In genomic region chr11:101301299-101302003, GRCm38 (mm10) we compare ENCODE assay signal across 8 mouse cellular contexts. TPM values are rescaled to one million over a fixed set of nuclear protein-coding genes. Genes with fewer than 3 reads are reported as not detected.
DNase-seq lines count a peak whose midpoint lies in the region; ATAC-seq lines count a peak whose summit lies in the region.

No protein-coding gene starts in this region.

- 14% methylated on average over 26 of the region's 26 CpGs for WGBS in neural tube, embryonic 11.5 days
- 7% methylated on average over 26 of the region's 26 CpGs for WGBS in liver, embryonic 12.5 days (ENCODE audit: insufficient replicate concordance)
- WGBS in stomach, embryonic 16.5 days, result 12% methylated on average over 26 of the region's 26 CpGs

- H3K36me3 ChIP-seq in neural tube, embryonic 11.5 days (ENCODE audit: control insufficient read depth, insufficient read depth, low read length), result no peaks in the 10 kb centered on the region
- peaks cover 38% of the 10 kb centered on the region for H3K36me3 ChIP-seq in liver, embryonic 12.5 days
- H3K36me3 ChIP-seq in stomach, embryonic 16.5 days (ENCODE audit: control insufficient read depth, insufficient read depth, low read length), result no peaks in the 10 kb centered on the region

- H3K9me3 ChIP-seq in neural tube, embryonic 11.5 days (ENCODE audit: control insufficient read depth, low read length), result no peaks in the 10 kb centered on the region
- no peaks in the 10 kb centered on the region for H3K9me3 ChIP-seq in liver, embryonic 12.5 days (replicated peaks)
- H3K9me3 ChIP-seq in stomach, embryonic 16.5 days (replicated peaks; ENCODE audit: control insufficient read depth, low read length), result no peaks in the 10 kb centered on the region

- H3K4me1 ChIP-seq in neural tube, embryonic 11.5 days (ENCODE audit: control insufficient read depth, insufficient read depth, low read length), result peaks cover 10% of the 10 kb centered on the region
- peaks cover 37% of the 10 kb centered on the region for H3K4me1 ChIP-seq in liver, embryonic 12.5 days
- peaks cover 9% of the 10 kb centered on the region; the same call in 1 of the 2 replicates for H3K4me1 ChIP-seq in stomach, embryonic 16.5 days (ENCODE audit: control insufficient read depth, insufficient read depth, low read length)

- intact Hi-C loops in left cerebral cortex, postnatal 36 days (cut with DNase I), result loop anchor here (2.0 to 5.0 kb wide), 2 partner anchors 49 to 89 kb away; partner anchors contain the start of gene Vps25

- ATAC-seq in neural tube, embryonic 11.5 days (ENCODE audit: insufficient read depth, low FRiP score, low TSS enrichment), result no peak
- ATAC-seq in erythroid progenitor cell, adult 5-6 weeks (replicated peaks; ENCODE audit: low FRiP score, poor library complexity, severe bottlenecking), result peak; percentile 48
- peak; percentile 50 for ATAC-seq in liver, embryonic 12.5 days
- 0 out of 2 replicates have a peak, but pooled peaks have one; percentile 15 for ATAC-seq in stomach, embryonic 16.5 days (ENCODE audit: insufficient read depth, low FRiP score)

- H3K27me3 ChIP-seq in neural tube, embryonic 11.5 days (ENCODE audit: control insufficient read depth, insufficient read depth, low read length), result no peaks in the 10 kb centered on the region
- H3K27me3 ChIP-seq in liver, embryonic 12.5 days (replicated peaks), result peaks cover 5% of the 10 kb centered on the region; the same call in 1 of the 2 replicates
- H3K27me3 ChIP-seq in stomach, embryonic 16.5 days (ENCODE audit: control insufficient read depth, insufficient read depth, low read length), result no peaks in the 10 kb centered on the region

- peak overlapping the region; percentile 88 for H3K4me2 ChIP-seq in neural tube, embryonic 11.5 days (ENCODE audit: low read depth)
- peak overlapping the region; percentile 92 for H3K4me2 ChIP-seq in liver, embryonic 12.5 days
- H3K4me2 ChIP-seq in stomach, embryonic 16.5 days (ENCODE audit: low read depth, low read length), result peak overlapping the region; percentile 98

- H3K27ac ChIP-seq in neural tube, embryonic 11.5 days (ENCODE audit: low read depth, low read length), result 0 out of 2 replicates have a peak overlapping the region, but pooled peaks have one; percentile 4
- H3K27ac ChIP-seq in liver, embryonic 12.5 days, result peak overlapping the region; percentile 86
- peak overlapping the region; percentile 61 for H3K27ac ChIP-seq in stomach, embryonic 16.5 days (ENCODE audit: low read length)

- DNase-seq in neural tube, embryonic 11.5 days (ENCODE audit: low spot score), result no peak
- DNase-seq in neural tube, embryonic 10.5 days (ENCODE audit: extremely low spot score, low spot score), result no peak
- no peak for DNase-seq in cerebellum, postnatal 36 days
- no peak for DNase-seq in left cerebral cortex, postnatal 36 days (ENCODE audit: low spot score in 2 of 2)
- DNase-seq in kidney, adult 11 months, result no peak

- peak overlapping the region; percentile 91 for H3K4me3 ChIP-seq in neural tube, embryonic 11.5 days (ENCODE audit: low read depth, low read length)
- peak overlapping the region; percentile 96 for H3K4me3 ChIP-seq in liver, embryonic 12.5 days
- peak overlapping the region; percentile 93 for H3K4me3 ChIP-seq in stomach, embryonic 16.5 days (replicated peaks; ENCODE audit: low read length)

- peak overlapping the region; percentile 74 for H3K9ac ChIP-seq in neural tube, embryonic 11.5 days (ENCODE audit: low read length)
- H3K9ac ChIP-seq in liver, embryonic 12.5 days, result peak overlapping the region; percentile 95
- H3K9ac ChIP-seq in stomach, embryonic 16.5 days (ENCODE audit: low read length), result peak overlapping the region; percentile 91

RNA-seq across cellular contexts. Expression of gene Becn1, which starts 0.6 kb away (rescaled TPM):
- polyA plus RNA-seq in neural tube, embryonic 11.5 days (2014; fragmentation: Nextera tagmentation; extraction: Ambion mirVana), result 174 and 177 TPM in 2 replicates
- total RNA-seq in erythroid progenitor cell, adult 5-6 weeks (2015; ENCODE audit: low replicate concordance), result 71.4 and 72.5 TPM in 2 replicates
- total RNA-seq in erythroid progenitor cell, adult 5-6 weeks (2017; ENCODE audit: low replicate concordance), result 273 TPM in 2 replicates
- 115 and 119 TPM in 2 replicates for polyA plus RNA-seq in liver, embryonic 12.5 days (2016; fragmentation: Nextera tagmentation; extraction: Ambion mirVana)
- polyA plus RNA-seq in stomach, embryonic 16.5 days (2015; fragmentation: Nextera tagmentation; extraction: Ambion mirVana), result 143 and 147 TPM in 2 replicates
- 100 to 1,000 TPM; 206 to 237 TPM for total RNA-seq in left cerebral cortex, postnatal 36 days (2021)

RNA-seq across cellular contexts. Expression of gene Psme3, which starts 14.6 kb away (rescaled TPM):
- 154 and 157 TPM in 2 replicates for polyA plus RNA-seq in neural tube, embryonic 11.5 days (2014; fragmentation: Nextera tagmentation; extraction: Ambion mirVana)
- total RNA-seq in erythroid progenitor cell, adult 5-6 weeks (2015; ENCODE audit: low replicate concordance), result 425 and 456 TPM in 2 replicates
- total RNA-seq in erythroid progenitor cell, adult 5-6 weeks (2017; ENCODE audit: low replicate concordance), result 261 and 313 TPM in 2 replicates
- 263 and 273 TPM in 2 replicates for polyA plus RNA-seq in liver, embryonic 12.5 days (2016; fragmentation: Nextera tagmentation; extraction: Ambion mirVana)
- 98.2 and 107 TPM in 2 replicates for polyA plus RNA-seq in stomach, embryonic 16.5 days (2015; fragmentation: Nextera tagmentation; extraction: Ambion mirVana)
- total RNA-seq in left cerebral cortex, postnatal 36 days (2021), result 100 to 1,000 TPM; 114 to 133 TPM

RNA-seq across cellular contexts. Expression of gene Coa3, which starts 22.5 kb away (rescaled TPM):
- 190 and 196 TPM in 2 replicates for polyA plus RNA-seq in neural tube, embryonic 11.5 days (2014; fragmentation: Nextera tagmentation; extraction: Ambion mirVana)
- 19.8 and 33.1 TPM in 2 replicates for total RNA-seq in erythroid progenitor cell, adult 5-6 weeks (2015; ENCODE audit: low replicate concordance)
- total RNA-seq in erythroid progenitor cell, adult 5-6 weeks (2017; ENCODE audit: low replicate concordance), result 5.3 and 16.2 TPM in 2 replicates
- polyA plus RNA-seq in liver, embryonic 12.5 days (2016; fragmentation: Nextera tagmentation; extraction: Ambion mirVana), result 144 and 150 TPM in 2 replicates
- 194 and 197 TPM in 2 replicates for polyA plus RNA-seq in stomach, embryonic 16.5 days (2015; fragmentation: Nextera tagmentation; extraction: Ambion mirVana)
- 100 to 1,000 TPM in 1 of 2 experiments, 10 to 100 TPM in 1; 97.7 to 112 TPM for total RNA-seq in left cerebral cortex, postnatal 36 days (2021)

RNA-seq across cellular contexts. Expression of gene Cntd1, which starts 22.6 kb away (rescaled TPM):
- polyA plus RNA-seq in neural tube, embryonic 11.5 days (2014; fragmentation: Nextera tagmentation; extraction: Ambion mirVana), result 1.6 and 2.5 TPM in 2 replicates
- total RNA-seq in erythroid progenitor cell, adult 5-6 weeks (2015; ENCODE audit: low replicate concordance), result 5.8 and 10.1 TPM in 2 replicates
- total RNA-seq in erythroid progenitor cell, adult 5-6 weeks (2017; ENCODE audit: low replicate concordance), result 11.1 and 11.6 TPM in 2 replicates
- polyA plus RNA-seq in liver, embryonic 12.5 days (2016; fragmentation: Nextera tagmentation; extraction: Ambion mirVana), result 0.74 and 1.3 TPM in 2 replicates
- polyA plus RNA-seq in stomach, embryonic 16.5 days (2015; fragmentation: Nextera tagmentation; extraction: Ambion mirVana), result 0.70 and 1.2 TPM in 2 replicates
- total RNA-seq in left cerebral cortex, postnatal 36 days (2021), result under 1 TPM; 0.42 to 0.84 TPM

RNA-seq across cellular contexts. Expression of gene Aoc2, which starts 23.4 kb away (rescaled TPM):
- 1.4 and 1.8 TPM in 2 replicates for polyA plus RNA-seq in neural tube, embryonic 11.5 days (2014; fragmentation: Nextera tagmentation; extraction: Ambion mirVana)
- 25.2 and 38.6 TPM in 2 replicates for total RNA-seq in erythroid progenitor cell, adult 5-6 weeks (2015; ENCODE audit: low replicate concordance)
- 12.8 and 18.9 TPM in 2 replicates for total RNA-seq in erythroid progenitor cell, adult 5-6 weeks (2017; ENCODE audit: low replicate concordance)
- polyA plus RNA-seq in liver, embryonic 12.5 days (2016; fragmentation: Nextera tagmentation; extraction: Ambion mirVana), result 2.2 TPM in 2 replicates
- polyA plus RNA-seq in stomach, embryonic 16.5 days (2015; fragmentation: Nextera tagmentation; extraction: Ambion mirVana), result 0.97 and 1.4 TPM in 2 replicates
- 1 to 10 TPM; 4.4 to 7.2 TPM for total RNA-seq in left cerebral cortex, postnatal 36 days (2021)

Comparison
In these comparisons a context has a peak if more than half of its experiments do, and no peak if none do; other contexts are left out.
1. H3K27ac ChIP-seq: peak in every context shown above with its lines; median percentile 86 in liver, embryonic 12.5 days; 61 in stomach, embryonic 16.5 days; 4 in neural tube, embryonic 11.5 days.